Mouse (Mus musculus) cerebellum, postnatal 10 days (tissue): ENCODE data around the gene Mrpl45.
A peak's percentile ranks its signal among the peaks of the same experiment; 100 is the strongest.

Experiments
- DNase-seq, 2 experiments: peaks; one replicate each; pipeline ENCODE4 v3.0.0; 2021; ENCODE audit warnings: mixed read lengths in 2 of 2

Mrpl45 gene

DNA sequence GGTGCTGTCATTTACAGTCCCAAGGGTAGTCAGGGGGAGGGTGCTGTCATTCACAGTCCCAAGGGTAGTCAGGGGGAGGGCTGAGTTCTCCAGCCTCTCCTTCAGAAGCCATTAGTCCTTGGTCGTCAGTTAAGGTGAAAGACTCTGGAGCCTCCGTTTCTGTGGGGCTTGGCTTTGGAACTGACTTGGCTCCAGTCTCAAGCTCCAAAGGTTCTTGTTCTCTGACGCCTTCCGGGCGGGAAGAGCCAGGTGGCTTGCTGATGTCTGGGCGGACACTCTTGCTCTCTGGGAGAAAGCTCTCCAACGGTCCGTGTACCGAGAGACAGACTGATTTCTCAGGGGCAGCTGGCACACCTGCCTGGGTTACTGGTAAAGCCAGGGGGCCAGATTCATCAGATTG is 18.9 kb downstream of the Mrpl45 start:
- DNase-seq, result no peak

DNA sequence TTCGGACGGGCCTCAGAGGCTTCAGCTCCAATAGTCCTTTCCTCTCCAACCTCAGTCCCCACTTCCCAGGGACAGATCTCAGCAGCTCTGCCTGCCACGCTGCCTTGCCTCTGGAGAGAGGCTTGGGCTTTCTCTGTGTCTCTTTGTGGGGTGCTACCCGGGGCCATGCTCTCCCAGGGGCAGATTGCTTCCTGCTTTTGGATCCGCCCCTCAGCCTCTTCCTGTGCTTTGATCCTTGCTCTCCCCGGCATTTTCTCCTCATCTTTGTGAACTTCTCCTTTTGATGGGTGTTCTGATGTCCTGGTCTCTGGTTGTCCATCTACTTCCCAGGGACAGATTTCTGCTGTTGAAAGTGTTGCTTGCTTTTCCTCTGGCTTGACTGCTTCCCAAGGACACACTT is 20.7 kb downstream of the Mrpl45 start:
- no peak for DNase-seq

DNA sequence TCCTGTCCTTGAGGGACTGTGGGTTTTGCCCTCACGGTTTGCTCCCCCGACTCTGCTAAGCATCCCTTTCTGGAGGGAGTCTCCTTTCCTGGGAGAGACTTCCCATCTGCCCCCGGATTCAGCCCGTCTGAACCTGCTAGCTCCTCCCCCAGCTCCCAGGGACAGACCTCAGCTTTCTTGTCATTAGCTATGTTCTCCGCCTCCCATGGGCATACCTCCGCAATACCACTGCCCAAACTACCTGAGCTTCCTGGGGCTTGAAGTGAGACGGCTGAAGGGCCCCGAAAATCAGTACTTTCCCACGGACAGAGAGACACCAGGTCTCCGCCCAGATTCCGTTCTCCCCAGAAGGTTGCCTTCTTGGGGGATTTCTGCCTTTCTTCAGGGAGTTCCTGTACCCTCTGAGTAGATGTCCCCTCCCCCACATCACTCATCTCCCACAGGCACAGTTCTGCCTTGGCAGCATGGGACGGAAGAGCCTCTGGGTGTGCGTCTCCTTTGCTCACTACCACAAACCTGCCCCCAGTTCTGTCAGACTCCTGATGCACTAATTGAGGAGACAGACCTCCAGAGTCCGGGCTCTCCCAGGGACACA is 21.3 kb downstream of the Mrpl45 start:
- no peak for DNase-seq

DNA sequence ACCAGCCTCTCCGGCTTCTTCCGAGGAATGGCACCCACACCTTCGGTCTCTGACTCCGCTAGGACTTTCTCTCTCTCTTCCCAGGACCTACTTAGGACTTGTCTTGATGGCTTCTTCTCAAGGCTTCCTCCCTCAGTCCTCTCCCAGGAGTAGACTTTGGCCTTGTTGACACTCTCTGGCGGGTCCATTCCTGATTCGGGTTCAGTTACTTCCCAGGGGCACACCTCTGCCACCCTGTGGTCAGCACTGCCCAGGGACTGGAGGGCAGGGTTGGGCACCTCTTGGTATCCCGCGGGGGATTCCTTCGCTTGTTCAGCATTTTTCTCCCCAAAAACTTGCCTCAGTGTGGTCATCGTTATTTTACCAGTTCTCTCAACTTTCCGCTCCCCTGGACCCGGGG is 21.8 kb downstream of the Mrpl45 start:
- no peak for DNase-seq

DNA sequence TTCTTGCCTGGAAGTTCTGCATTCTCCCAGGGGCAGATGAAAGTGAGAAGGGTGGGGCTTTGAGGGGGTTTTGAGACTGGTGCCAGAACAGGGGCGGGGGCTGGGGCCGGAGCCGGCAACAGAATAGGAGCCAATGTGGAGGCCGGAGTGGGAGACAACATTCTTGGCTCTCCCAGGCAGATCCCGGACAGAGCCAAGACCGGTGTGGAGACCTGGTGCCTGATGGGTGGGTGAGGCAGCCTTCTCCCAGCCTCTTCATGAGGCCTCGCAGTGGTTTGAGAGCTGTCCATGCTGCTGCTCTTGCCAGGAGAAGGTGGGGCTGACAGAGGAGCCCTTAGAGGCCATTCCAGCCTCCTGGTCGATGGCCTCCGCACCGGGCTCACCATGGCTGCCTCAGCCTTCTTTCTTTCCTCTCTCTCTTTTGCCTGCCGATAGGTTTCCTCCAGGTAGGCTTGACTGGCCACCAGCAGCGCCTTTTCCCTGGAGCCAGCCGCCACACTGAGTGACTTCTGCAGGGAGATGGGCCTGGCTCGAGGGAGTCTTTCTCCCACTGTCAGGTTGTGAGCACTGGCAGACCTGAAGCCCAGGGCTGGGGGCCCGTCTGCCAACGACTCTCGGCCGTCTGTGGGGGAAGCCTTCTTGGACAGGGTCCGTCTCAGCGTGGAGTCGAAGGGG is 22.9 kb downstream of the Mrpl45 start:
- peak; percentile 43 to 48 for DNase-seq

DNA sequence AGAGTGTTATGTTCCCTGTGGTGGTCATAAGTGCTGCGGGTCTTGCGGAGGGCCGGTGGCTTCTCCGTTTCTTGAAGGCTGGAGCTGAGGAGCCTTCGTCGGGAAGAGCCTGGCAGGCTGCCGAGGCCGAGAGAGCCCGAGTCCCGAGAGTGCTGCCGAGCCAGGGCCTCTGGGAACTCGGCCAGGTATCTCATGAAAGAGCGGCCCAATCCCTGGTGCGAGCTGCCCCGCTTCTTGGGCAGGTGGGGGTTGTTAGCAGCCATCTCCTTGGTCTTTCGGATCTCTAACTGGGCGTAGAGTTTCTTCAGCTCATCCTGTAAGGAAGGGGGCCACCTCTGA is 23.4 kb downstream of the Mrpl45 start:
- peak; percentile 86 to 87 for DNase-seq

DNA sequence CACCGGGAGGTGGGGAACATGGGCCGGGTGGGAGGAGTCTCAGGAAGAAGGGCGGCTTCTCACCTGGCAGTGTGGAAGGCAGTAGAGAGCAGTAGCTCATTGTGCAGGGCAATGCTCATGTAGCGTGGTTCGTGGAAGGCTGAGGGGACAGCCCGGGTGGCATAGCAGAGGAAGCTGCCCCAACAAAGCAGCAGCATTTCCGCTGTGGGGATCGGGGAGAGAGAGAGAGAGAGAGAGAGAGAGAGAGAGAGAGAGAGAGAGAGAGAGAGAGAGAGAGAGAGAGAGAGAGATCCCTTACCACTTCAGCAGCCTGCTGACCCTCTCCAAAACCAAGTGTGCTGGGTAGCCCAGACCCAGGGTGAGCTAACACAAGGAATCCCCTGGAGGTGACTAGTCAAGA is 27.7 kb downstream of the Mrpl45 start:
- DNase-seq, result no peak

DNA sequence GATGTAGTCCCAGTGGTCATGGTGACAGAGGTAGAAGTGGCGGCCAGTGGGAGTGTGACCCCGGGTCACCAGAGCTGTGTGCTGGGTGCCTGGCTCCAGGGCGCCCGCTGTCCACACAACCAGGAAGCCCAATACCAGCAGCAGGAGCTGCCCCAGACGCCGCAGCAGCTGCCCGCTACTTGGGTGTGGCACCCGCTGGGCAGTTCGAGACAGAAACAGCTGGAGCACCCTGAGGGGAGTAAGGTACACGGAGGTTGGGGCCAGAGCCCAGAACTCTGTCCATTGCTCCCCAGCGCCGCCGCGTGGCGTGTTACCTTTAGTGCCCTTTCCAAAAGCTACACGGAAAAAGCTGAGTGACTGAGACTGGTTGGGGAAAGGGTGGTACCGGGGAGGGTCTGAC is 28.1 kb downstream of the Mrpl45 start:
- DNase-seq, result no peak

DNA sequence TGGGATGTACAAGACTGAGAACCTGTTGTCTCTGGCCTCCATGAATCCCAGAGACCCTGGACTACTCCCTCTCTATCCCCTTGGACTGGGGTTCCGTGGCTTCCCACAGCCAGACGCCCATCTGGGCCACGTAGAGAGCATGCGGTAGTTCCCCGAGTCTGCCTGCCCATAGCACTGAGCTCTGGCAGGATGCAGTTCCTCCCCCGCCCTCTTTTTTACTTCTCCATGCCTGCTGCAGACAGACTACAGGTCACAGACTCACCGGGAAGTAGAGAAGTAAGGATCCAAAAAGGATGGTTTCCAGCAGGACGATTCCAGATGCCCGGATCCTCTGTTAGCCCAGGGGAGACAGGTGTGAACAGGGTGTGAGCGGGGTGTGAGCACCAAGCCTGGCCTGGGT is 29.9 kb downstream of the Mrpl45 start:
- no peak for DNase-seq

DNA sequence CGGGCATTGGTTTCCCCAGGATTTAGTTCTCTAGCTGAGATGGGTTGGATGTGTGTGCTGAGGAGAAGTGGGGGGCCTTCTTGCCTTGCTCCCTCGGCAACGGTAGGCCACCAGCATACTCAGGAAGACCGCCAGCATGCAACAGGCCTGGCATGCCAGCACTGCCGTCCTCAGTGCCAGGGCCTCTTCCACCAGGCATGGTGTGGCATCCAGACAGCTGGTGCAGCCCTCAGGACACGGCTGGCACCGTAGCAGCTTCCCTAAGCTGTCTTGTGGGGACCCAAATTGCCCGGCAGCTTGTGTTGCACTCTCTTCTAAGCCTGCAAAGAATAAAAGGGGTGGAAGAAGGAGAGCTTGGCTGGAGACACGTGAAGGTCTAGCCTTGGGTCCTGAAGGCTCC is 30.9 kb downstream of the Mrpl45 start:
- peak; percentile 80 to 89 for DNase-seq

DNA sequence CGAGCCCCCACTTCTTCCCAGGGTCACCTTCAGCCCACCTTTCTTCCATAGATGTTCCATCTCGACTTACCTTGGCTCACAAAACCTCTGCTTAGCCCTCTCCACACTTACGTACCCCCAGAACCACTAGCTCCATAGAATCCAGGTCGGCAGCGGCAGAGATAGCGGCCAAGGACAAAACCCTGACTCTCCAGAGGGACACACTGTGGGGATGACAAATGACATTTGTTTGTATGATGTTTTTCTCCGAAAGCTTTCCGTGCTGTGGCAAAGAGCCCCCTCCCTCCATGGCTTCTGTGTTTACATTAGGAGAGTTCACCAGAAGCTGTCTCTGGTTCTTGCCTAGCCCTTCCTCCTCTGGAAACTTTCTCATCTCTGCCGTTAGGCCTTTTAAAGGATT is 31.8 kb downstream of the Mrpl45 start:
- no peak for DNase-seq

DNA sequence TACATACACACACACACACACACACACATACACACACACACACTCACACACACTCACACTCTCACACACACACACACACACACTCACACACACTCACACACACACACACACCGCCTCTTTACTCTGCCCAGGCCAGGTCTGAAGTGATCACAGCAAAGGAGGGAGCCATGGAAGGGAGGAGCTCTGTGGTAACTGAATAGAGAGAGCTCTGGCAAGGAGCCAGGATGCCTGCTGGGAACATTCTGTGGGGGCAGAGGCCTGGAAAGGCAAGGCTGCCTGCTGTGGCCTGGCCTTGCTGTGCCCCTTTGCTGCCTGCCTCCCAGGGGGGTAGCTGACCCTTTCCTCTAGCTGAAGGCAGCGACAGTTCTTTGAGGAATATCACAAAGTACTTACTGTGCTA is 34.5 kb downstream of the Mrpl45 start:
- DNase-seq, result peak; percentile 87 to 89

DNA sequence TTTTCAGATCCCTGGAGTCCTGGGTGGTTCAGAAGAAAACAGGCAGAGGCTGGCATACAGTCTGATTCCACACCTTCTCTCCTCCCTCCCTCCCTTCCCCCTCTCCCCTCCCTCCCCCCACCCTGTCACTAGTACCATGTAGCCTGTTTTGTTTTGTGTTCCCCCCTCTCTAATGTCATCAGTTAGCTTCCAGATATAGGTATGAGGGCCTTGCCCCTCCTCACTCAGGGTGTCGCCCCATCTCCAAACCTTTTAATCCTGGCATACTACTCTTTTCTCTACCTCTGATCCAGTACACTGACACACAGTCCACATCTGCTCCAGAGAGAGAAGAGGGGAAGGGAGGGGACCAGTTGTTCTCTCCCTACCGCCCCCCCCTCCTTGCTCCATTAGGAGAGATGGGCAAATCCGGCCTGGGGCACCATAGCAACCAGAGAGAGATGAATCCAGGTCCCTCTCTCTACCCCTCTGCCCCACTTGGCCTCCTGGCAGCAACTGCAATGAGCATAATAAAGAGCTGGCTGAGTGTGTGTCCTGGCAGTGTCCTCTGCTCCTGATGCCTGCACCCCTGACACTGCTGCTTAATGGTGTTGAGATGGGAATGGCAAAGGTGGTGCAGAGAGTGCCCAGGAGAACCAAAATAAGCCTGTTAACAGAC is 36.6 kb downstream of the Mrpl45 start, which contains the start of gene Gpr179:
Gene Gpr179, minus strand, starts transcription at position 51 of the 658 bp plus-strand sequence.
- peak; percentile 43 to 55 for DNase-seq

DNA sequence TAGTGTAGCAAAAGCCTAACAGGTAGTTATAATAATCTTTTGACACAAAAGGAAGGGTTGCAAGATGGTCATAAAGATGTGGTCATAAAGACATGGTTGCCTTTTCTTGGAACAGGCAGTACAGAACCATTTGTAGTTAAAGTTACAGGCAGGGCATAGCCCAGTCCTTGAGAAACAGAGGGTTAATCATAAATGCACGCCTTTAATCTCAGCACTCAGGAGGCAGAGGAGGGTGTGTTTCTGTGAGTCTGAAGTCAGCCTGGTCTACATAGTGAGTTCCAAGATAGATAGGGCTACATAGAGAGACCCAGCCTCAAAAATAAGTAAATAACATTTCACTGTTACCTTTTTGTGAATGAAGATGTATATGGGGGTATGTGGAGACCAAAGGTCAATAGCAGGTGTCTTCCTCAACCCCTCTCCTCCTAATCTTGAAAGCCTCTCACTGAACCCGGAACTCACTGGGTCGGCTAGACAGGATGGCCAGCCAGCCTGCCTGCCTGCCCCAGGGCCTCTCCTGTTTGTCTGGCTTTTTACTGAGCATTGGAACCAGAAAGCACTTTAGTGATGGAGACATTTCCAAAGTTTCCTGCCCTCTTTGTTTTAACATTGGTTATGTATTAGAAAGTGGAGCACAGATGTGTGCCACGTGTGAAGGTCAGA is 37.5 kb downstream of the Mrpl45 start:
- no peak for DNase-seq

DNA sequence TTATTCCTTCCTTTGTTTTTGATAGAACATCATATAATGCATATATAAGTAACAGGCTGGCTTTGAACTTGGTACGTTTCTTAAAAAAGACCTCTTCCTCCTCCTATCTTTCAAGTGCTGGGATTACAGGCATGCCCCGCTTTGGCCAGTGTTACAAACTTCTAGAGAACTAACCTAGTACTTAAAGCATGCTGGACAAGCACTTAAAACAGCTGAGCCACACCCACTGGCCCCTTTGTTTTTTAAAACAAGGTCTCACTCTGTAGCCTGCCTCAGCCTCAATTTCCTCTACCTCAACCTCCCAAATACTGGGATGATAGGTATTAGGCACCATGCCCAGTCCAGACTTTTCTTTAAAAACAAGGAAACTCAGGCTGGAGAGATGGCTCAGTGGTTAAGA is 39.1 kb downstream of the Mrpl45 start:
- no peak for DNase-seq

DNA sequence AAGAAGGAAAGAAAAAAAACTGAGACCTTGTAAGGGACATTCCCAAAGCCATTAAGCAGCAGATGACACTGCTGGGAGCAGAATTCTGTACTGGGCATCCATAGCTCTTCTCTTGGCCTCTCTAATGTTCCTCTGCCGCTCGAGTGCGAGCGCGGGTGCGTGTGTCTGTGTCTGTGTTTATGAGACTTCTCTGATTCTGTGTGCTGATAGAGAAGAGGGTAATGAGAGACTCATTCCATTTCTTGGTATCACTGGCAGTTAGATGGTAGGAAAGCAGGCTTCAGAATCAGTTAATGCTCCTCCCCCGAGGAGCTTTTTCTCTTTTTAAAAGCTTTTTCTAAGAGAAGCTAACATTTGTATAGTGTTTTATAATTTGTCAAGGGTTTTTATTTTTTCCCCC is 39.7 kb downstream of the Mrpl45 start:
- no peak for DNase-seq

DNA sequence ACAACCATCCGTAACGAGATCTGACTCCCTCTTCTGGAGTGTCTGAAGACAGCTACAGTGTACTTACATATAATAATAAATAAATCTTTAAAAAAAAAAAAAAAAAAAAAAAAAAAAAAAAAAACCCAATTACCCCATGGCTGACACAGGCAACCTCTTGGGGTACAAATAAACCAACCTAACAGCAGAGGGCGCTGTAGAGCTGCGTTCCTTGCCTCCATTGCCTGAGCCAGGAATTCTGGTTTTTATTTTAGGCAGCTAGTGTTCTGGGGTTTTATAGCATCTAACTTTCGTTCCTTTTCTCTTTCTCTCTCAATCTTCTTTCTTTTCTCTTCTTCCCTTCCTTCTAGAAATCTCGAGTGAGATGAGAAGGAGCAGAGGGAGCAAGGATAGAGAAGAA is 42.1 kb downstream of the Mrpl45 start:
- DNase-seq, result peak; percentile 86 to 88

DNA sequence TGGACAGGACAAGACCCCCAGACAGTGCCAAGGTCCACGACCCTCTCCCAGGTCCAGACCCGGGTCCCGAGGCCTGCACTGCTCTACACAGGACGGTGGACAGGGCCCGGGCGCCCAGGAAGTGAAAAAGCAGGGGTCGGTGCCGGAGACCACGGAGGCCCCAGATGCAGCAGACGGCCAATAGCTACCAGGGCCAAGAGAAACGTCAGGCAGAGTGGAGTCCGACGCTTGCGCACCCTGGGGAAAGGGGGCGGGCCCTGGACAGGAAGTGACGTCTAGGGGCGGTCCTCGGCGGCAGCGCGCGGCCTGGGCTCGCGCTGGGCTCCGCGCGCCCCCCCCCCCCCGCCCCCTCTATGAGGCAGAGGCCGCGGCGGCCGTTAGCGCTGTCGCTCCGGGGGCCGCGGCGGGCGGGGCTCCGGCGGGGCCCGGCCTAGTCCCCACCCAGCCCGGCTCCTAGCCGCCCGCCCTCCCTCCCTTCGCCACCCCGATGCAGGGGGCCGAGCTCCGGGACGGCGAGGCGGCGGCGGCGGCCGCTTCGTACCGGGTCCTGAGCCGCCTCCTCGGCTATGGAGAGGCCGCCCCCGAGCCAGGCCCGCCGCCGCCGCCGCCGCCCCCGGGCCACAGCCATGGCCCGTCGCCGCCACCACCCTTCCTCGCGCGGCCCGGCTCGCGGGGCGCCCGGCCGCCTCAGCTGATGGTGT is 46.6 kb downstream of the Mrpl45 start, which contains the start of gene Socs7:
Gene Socs7, plus strand, starts transcription at position 604 of the 701 bp plus-strand sequence.
- peak; percentile 99 for DNase-seq

DNA sequence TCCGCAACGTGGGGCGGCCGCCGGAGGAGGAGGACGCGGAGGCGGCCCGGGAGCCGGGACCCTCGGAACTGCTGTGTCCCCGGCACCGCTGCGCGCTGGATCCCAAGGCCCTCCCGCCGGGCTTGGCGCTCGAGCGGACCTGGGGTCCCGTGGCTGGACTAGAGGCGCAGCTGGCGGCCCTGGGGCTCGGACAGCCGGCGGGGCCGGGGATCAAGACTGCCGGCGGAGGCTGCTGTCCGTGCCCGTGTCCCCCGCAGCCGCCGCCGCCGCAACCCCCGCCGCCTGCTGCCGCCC is 47.1 kb downstream of the Mrpl45 start:
- peak in 1 of 2 experiments; percentile 70 for DNase-seq

DNA sequence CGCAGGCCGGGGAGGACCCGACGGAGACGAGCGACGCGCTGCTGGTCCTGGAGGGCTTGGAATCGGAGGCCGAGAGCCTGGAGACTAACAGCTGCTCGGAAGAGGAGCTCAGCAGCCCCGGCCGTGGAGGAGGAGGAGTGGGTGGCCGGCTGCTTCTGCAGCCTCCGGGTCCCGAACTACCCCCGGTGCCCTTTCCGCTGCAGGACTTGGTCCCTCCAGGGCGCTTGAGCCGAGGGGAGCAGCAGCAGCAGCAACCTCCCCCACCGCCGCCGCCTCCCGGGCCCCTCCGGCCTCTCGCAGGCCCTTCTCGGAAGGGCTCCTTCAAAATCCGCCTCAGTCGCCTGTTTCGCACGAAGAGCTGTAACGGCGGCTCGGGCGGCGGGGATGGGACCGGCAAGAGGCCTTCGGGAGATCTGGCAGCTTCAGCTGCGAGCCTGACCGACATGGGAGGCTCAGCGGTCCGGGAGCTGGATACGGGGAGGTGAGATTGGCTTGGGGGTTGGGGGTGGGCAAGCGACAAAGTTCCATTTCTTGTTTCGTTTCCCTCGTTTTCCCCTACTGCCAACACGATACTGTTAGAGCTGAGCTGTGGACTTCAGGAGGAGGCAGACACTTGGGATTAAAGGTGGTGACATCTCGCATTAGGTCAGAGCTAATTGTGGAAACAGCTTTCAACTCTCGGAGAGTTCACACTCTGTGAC is 47.6 kb downstream of the Mrpl45 start:
- peak; percentile 56 to 72 for DNase-seq

DNA sequence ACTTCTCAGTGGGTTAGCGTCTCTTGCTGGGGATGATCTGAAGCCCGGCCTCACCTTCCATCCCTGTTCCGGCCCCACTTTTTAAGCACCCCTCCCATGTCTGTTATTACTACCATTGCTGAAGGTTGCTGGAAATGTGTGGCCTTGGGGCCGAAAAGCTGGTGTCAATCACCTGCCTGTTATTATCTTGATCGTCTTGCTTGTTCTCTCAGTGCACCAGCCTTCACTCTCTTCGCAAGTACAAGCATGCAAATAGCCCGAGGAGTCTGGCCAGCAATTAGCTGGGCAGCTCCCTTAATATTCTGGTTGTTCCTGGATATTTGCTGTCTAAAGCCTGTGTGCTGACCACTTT is 48.1 kb downstream of the Mrpl45 start:
- no peak for DNase-seq

DNA sequence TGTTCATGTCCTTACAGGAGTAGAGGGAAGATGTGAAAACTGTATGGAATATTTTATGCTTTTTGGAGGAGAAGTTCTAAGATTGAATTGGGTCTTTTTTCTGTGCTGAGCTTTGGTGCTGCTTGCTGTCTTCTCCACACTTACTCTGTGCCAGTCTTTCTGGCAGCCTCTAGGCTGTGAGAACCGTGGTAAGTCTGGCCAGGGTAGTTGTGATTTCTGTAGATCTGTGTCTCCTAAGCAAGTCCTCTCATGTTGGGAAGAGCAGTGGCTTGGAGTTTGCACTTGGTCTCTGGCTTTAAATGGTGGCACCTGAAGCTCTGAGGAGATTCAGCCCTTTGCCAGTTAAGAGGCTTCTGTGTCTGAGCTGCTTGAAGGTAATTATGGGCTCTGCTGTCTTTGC is 50.0 kb downstream of the Mrpl45 start:
- no peak for DNase-seq

DNA sequence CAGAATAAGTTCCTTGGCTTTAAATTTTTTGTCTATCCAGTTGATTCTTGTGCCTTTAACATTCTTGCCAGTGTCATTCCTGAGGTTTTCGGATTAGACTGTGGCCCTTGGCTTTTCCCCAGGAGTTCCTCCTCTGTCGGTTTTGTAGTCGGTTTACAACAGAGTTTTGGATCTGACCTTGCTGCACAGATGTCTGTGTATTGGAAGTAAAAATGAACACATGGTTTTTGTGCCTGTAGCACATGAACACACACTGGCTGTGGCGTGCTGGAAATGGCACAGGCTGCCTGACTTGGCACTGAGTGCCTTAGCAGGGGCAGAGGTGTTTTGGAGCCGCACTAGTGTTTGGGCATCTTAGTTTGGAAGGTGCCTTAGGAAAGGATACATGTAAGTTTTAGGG is 53.0 kb downstream of the Mrpl45 start:
- peak; percentile 73 to 84 for DNase-seq
